Comparison of ENCODE assay signal across 29 mouse cellular contexts in genomic region chr2:114384566-114384965, GRCm38 (mm10).
DNase-seq lines count a peak whose midpoint lies in the region; ATAC-seq and TF ChIP-seq lines count a peak whose summit lies in the region.
"Had no signal": no experiment of that assay in that cellular context is flagged by ENCODE, and none has a peak within 500 bp of the region (broad histone marks: within the 10 kb centered on the region; RNA-seq: fewer than 3 reads in every experiment).

No protein-coding gene starts in this region.

- H3K4me3 ChIP-seq in liver, adult 2 months (ENCODE audit: insufficient read depth, low read depth, low read length): no peak overlapping the region
- no peak overlapping the region for H3K4me3 ChIP-seq in liver, postnatal 0 days (ENCODE audit: low read depth, low read length)
- H3K4me3 ChIP-seq in liver, embryonic 12.5 days: no peak overlapping the region
- H3K4me3 ChIP-seq: embryonic facial prominence, embryonic 13.5 days; embryonic facial prominence, embryonic 15.5 days; erythroblast, embryonic 14.5 days; forebrain, embryonic 10.5 days; forebrain, embryonic 12.5 days had no signal

- no peak for TF ChIP-seq POLR2A in liver, adult 2 months (IDR thresholded peaks at IDR 0.05; ENCODE audit: extremely low read depth, insufficient read depth, low read length)

- no peaks in the 10 kb centered on the region for H3K36me3 ChIP-seq in liver, adult 2 months (ENCODE audit: control insufficient read depth, insufficient read depth, low read length)
- no peaks in the 10 kb centered on the region for H3K36me3 ChIP-seq in liver, postnatal 0 days (replicated peaks; ENCODE audit: insufficient read depth, low read length)
- H3K36me3 ChIP-seq in liver, embryonic 12.5 days: no peaks in the 10 kb centered on the region
- H3K36me3 ChIP-seq: embryonic facial prominence, embryonic 13.5 days; embryonic facial prominence, embryonic 15.5 days; forebrain, embryonic 10.5 days; forebrain, embryonic 12.5 days; G1E had no signal

- peak; percentile 35 for DNase-seq in embryo, embryonic 10 days (ENCODE audit: low spot score)
- DNase-seq in embryo, embryonic 11 days: no peak
- peak; percentile 93 for DNase-seq in liver, adult 2 months (ENCODE audit: extremely low read depth, low read depth, low spot score)
- DNase-seq in liver: no peak
- DNase-seq in liver, postnatal 0 days: no peak
- DNase-seq in retina, embryonic 14.5 days (ENCODE audit: low spot score): peak; percentile 68
- DNase-seq in cerebellum, adult 9-11 months: no peak
- DNase-seq: adrenal gland, adult 8-10 months; adrenal gland, postnatal 14 days; adrenal gland, postnatal 36 days; B cell, adult 2 months; cerebellum, adult 11-12 months; cerebellum, adult 2 months; cerebellum, adult 9-10 months; cerebellum, postnatal 14 days; cerebellum, postnatal 36 days had no signal

- no peak overlapping the region for H3K27ac ChIP-seq in liver, adult 2 months (replicated peaks; ENCODE audit: insufficient read depth, low read depth, low read length)
- H3K27ac ChIP-seq in liver, postnatal 0 days (ENCODE audit: low read depth): no peak overlapping the region
- H3K27ac ChIP-seq in liver, embryonic 12.5 days: no peak overlapping the region
- H3K27ac ChIP-seq: embryonic facial prominence, embryonic 13.5 days; embryonic facial prominence, embryonic 15.5 days; forebrain, embryonic 10.5 days; forebrain, embryonic 12.5 days had no signal

- TF ChIP-seq EP300 in liver, postnatal 0 days (IDR thresholded peaks at IDR 0.05; ENCODE audit: low read depth): 0 out of 2 replicates have a peak, but pooled peaks have one; percentile 35

- 5% methylated on average over 3 of the region's 3 CpGs for WGBS in liver, adult 2 months
- WGBS in liver, postnatal 0 days (ENCODE audit: insufficient replicate concordance): 37% methylated on average over 3 of the region's 3 CpGs
- WGBS in liver, embryonic 12.5 days (ENCODE audit: insufficient replicate concordance): 43% methylated on average over 3 of the region's 3 CpGs

- no peaks in the 10 kb centered on the region for H3K9me3 ChIP-seq in liver, postnatal 0 days (ENCODE audit: low read length)
- H3K9me3 ChIP-seq in liver, embryonic 12.5 days (replicated peaks): no peaks in the 10 kb centered on the region
- H3K9me3 ChIP-seq: embryonic facial prominence, embryonic 13.5 days; embryonic facial prominence, embryonic 15.5 days; forebrain, embryonic 10.5 days; forebrain, embryonic 12.5 days; G1E had no signal

- H3K9ac ChIP-seq in liver, adult 2 months (ENCODE audit: low read depth, low read length): no peak overlapping the region
- no peak overlapping the region for H3K9ac ChIP-seq in liver, postnatal 0 days (replicated peaks)
- no peak overlapping the region for H3K9ac ChIP-seq in liver, embryonic 12.5 days
- H3K9ac ChIP-seq: embryonic facial prominence, embryonic 13.5 days; embryonic facial prominence, embryonic 15.5 days; forebrain, embryonic 12.5 days had no signal

- ATAC-seq in liver, postnatal 0 days: peak; percentile 77
- no peak for ATAC-seq in liver, embryonic 12.5 days
- ATAC-seq: activated CD4-positive, CD25-positive, alpha-beta regulatory T cell, adult 4 months; CD4-positive, CD25-positive, alpha-beta regulatory T cell, adult 4 months; forebrain, embryonic 14.5 days; forebrain, embryonic 16.5 days; Patski had no signal

- H3K4me2 ChIP-seq in liver, postnatal 0 days (ENCODE audit: low read depth, low read length): no peak overlapping the region
- no peak overlapping the region for H3K4me2 ChIP-seq in liver, embryonic 12.5 days
- H3K4me2 ChIP-seq: embryonic facial prominence, embryonic 13.5 days; embryonic facial prominence, embryonic 15.5 days; forebrain, embryonic 12.5 days had no signal

- peaks cover 3% of the 10 kb centered on the region; the same call in 1 of the 2 replicates for H3K4me1 ChIP-seq in liver, adult 2 months (ENCODE audit: control insufficient read depth, insufficient read depth, low read length)
- H3K4me1 ChIP-seq in liver, postnatal 0 days (ENCODE audit: insufficient read depth): no peaks in the 10 kb centered on the region
- H3K4me1 ChIP-seq in liver, embryonic 12.5 days: no peaks in the 10 kb centered on the region
- H3K4me1 ChIP-seq: embryonic facial prominence, embryonic 13.5 days; embryonic facial prominence, embryonic 15.5 days; forebrain, embryonic 12.5 days had no signal

- H3K27me3 ChIP-seq in liver, adult 2 months (ENCODE audit: control insufficient read depth, insufficient read depth, low read length): 0 out of 2 replicates have a peak, but pooled peaks cover 2% of the 10 kb centered on the region
- H3K27me3 ChIP-seq in liver, postnatal 0 days (ENCODE audit: insufficient read depth, low read length): no peaks in the 10 kb centered on the region
- H3K27me3 ChIP-seq in liver, embryonic 12.5 days (replicated peaks): no peaks in the 10 kb centered on the region
- H3K27me3 ChIP-seq: CH12.LX; embryonic facial prominence, embryonic 13.5 days; embryonic facial prominence, embryonic 15.5 days had no signal

- H3K79me2 ChIP-seq in liver, adult 2 months (ENCODE audit: control insufficient read depth, insufficient read depth, low read length): no peaks in the 10 kb centered on the region

- no peak for TF ChIP-seq CTCF in liver, adult 2 months (IDR thresholded peaks at IDR 0.05; ENCODE audit: low read depth, low read length)
- TF ChIP-seq CTCF in liver, postnatal 0 days (IDR thresholded peaks at IDR 0.05; ENCODE audit: low read depth): no peak

Comparison
In these comparisons a context has a peak if more than half of its experiments do, and no peak if none do; other contexts are left out.
1. DNase-seq: peak in embryo, embryonic 10 days (single experiment), liver, adult 2 months (single experiment) and retina, embryonic 14.5 days (single experiment); none in embryo, embryonic 11 days (single experiment), liver (single experiment), liver, postnatal 0 days (single experiment) and cerebellum, adult 9-11 months (single experiment).